Mouse (Mus musculus): ENCODE data around the gene Gm45711. TPM values are rescaled to one million over a fixed set of nuclear protein-coding genes. Genes with fewer than 3 reads are reported as not detected.
A peak's percentile ranks its signal among the peaks of the same experiment; 100 is the strongest.

Gene Gm45711
- polyA plus RNA-seq, 1 experiment from 2014 or later, result not detected

- H3K4me2 ChIP-seq, result peak within 1 kb of the TSS; percentile 73
- H3K4me3 ChIP-seq (replicated peaks), result peak within 1 kb of the TSS; percentile 67
- peak within 1 kb of the TSS; percentile 86 for H3K27ac ChIP-seq
- H3K27me3 ChIP-seq, result no peaks in the 10 kb centered on the region
- H3K4me1 ChIP-seq, result peaks cover 21% of the 10 kb centered on the region
- no peaks in the 10 kb centered on the region for H3K36me3 ChIP-seq (replicated peaks)
- WGBS, result 3% methylated on average over 41 of the region's 41 CpGs
- peak; percentile 89 for ATAC-seq (ENCODE audit: low FRiP score)
- no peaks in the 10 kb centered on the region for H3K9me3 ChIP-seq
- peak within 1 kb of the TSS; percentile 66 for H3K9ac ChIP-seq
Measured at GRCm38 (mm10) chr8:104250439-104251367, 59.2 kb downstream of the Gm45711 start, which contains the start of gene Cklf. Gene Cklf, plus strand, starts transcription at chr8:104250861.

GRCm38 (mm10) chr8:104249442-104249996 is 60.4 kb downstream of the Gm45711 start:
- Histone ChIP-seq H3K9ac (no peak overlapping the region), H3K4me1 (peaks cover 21% of the 10 kb centered on the region), H3K27ac (no peak overlapping the region), H3K27me3 (no peaks in the 10 kb centered on the region), H3K4me3 (replicated peaks) (no peak overlapping the region), H3K36me3 (replicated peaks) (peaks cover 8% of the 10 kb centered on the region), H3K4me2 (no peak overlapping the region), H3K9me3 (no peaks in the 10 kb centered on the region)
- WGBS, result 88% methylated on average over 7 of the region's 7 CpGs
- ATAC-seq (ENCODE audit: low FRiP score), result no peak

GRCm38 (mm10) chr8:104248276-104248675 is 61.6 kb downstream of the Gm45711 start, which contains the start of gene Tk2:
Gene Tk2, minus strand, starts transcription at chr8:104248558.
- Histone ChIP-seq H3K4me2 (peak within 1 kb of the TSS; percentile 79), H3K36me3 (replicated peaks) (peaks cover 10% of the 10 kb centered on the region), H3K9me3 (no peaks in the 10 kb centered on the region), H3K4me1 (peaks cover 21% of the 10 kb centered on the region), H3K4me3 (replicated peaks) (peak within 1 kb of the TSS; percentile 86), H3K27ac (no peak within 1 kb of the TSS; the same call in 1 of the 2 replicates), H3K9ac (peak within 1 kb of the TSS; percentile 80), H3K27me3 (no peaks in the 10 kb centered on the region)
- under 1% methylated on average over 28 of the region's 28 CpGs for WGBS
- peak; percentile 91 for ATAC-seq (ENCODE audit: low FRiP score)

GRCm38 (mm10) chr8:104247908-104248275 is 62.0 kb downstream of the Gm45711 start:
- Histone ChIP-seq H3K4me3 (replicated peaks) (peak overlapping the region; percentile 86), H3K36me3 (replicated peaks) (peaks cover 14% of the 10 kb centered on the region), H3K27ac (no peak overlapping the region; the same call in 1 of the 2 replicates), H3K9ac (peak overlapping the region; percentile 80), H3K4me2 (peak overlapping the region; percentile 79), H3K4me1 (peaks cover 21% of the 10 kb centered on the region), H3K9me3 (no peaks in the 10 kb centered on the region), H3K27me3 (no peaks in the 10 kb centered on the region)
- WGBS, result 3% methylated on average over 11 of the region's 11 CpGs
- peak; percentile 4; the same call in 1 of the 2 replicates for ATAC-seq (ENCODE audit: low FRiP score)

GRCm38 (mm10) chr8:104247054-104247907 is 62.6 kb downstream of the Gm45711 start:
- H3K4me2 ChIP-seq, result peak overlapping the region; percentile 79
- no peaks in the 10 kb centered on the region for H3K27me3 ChIP-seq
- H3K9ac ChIP-seq, result peak overlapping the region; percentile 80
- no peak overlapping the region for H3K27ac ChIP-seq
- peaks cover 21% of the 10 kb centered on the region for H3K4me1 ChIP-seq
- 72% methylated on average over 22 of the region's 22 CpGs for WGBS
- no peak for ATAC-seq (ENCODE audit: low FRiP score)
- peaks cover 20% of the 10 kb centered on the region for H3K36me3 ChIP-seq (replicated peaks)
- no peaks in the 10 kb centered on the region for H3K9me3 ChIP-seq
- peak overlapping the region; percentile 86 for H3K4me3 ChIP-seq (replicated peaks)

- no peaks in the 10 kb centered on the region for H3K9me3 ChIP-seq
- peaks cover 26% of the 10 kb centered on the region for H3K36me3 ChIP-seq (replicated peaks)
- no peaks in the 10 kb centered on the region for H3K27me3 ChIP-seq
- no peak overlapping the region for H3K9ac ChIP-seq
- no peak overlapping the region for H3K27ac ChIP-seq
- ATAC-seq (ENCODE audit: low FRiP score), result no peak
- no peak overlapping the region for H3K4me3 ChIP-seq (replicated peaks)
- H3K4me2 ChIP-seq, result no peak overlapping the region
- H3K4me1 ChIP-seq, result peaks cover 19% of the 10 kb centered on the region
- 87% methylated on average over 4 of the region's 4 CpGs for WGBS
Measured at GRCm38 (mm10) chr8:104246621-104247020, 63.3 kb downstream of the Gm45711 start.

- Histone ChIP-seq H3K4me3 (replicated peaks) (no peak overlapping the region), H3K27me3 (no peaks in the 10 kb centered on the region), H3K36me3 (replicated peaks) (peaks cover 71% of the 10 kb centered on the region), H3K27ac (no peak overlapping the region), H3K4me1 (peaks cover 5% of the 10 kb centered on the region), H3K9me3 (no peaks in the 10 kb centered on the region), H3K9ac (no peak overlapping the region), H3K4me2 (no peak overlapping the region)
- ATAC-seq (ENCODE audit: low FRiP score), result no peak
- 90% methylated on average over 12 of the region's 12 CpGs for WGBS
Measured at GRCm38 (mm10) chr8:104242038-104242644, 67.7 kb downstream of the Gm45711 start.

GRCm38 (mm10) chr8:104239418-104239861 is 70.4 kb downstream of the Gm45711 start:
- WGBS, result 89% methylated on average over 10 of the region's 10 CpGs
- Histone ChIP-seq H3K36me3 (replicated peaks) (peaks cover 83% of the 10 kb centered on the region), H3K9ac (no peak overlapping the region), H3K4me3 (replicated peaks) (no peak overlapping the region), H3K27me3 (no peaks in the 10 kb centered on the region), H3K4me2 (no peak overlapping the region), H3K4me1 (no peaks in the 10 kb centered on the region), H3K9me3 (no peaks in the 10 kb centered on the region), H3K27ac (no peak overlapping the region)
- no peak for ATAC-seq (ENCODE audit: low FRiP score)

- peak; percentile 33; the same call in 1 of the 2 replicates for ATAC-seq (ENCODE audit: low FRiP score)
- Histone ChIP-seq H3K9me3 (no peaks in the 10 kb centered on the region), H3K27me3 (no peaks in the 10 kb centered on the region), H3K36me3 (replicated peaks) (peaks cover 87% of the 10 kb centered on the region), H3K27ac (no peak overlapping the region), H3K4me2 (no peak overlapping the region), H3K9ac (no peak overlapping the region), H3K4me3 (replicated peaks) (no peak overlapping the region), H3K4me1 (no peaks in the 10 kb centered on the region)
- 44% methylated on average over 6 of the region's 6 CpGs for WGBS
Measured at GRCm38 (mm10) chr8:104234573-104234972, 75.3 kb downstream of the Gm45711 start.

GRCm38 (mm10) chr8:104232919-104233318 is 77.0 kb downstream of the Gm45711 start:
- peaks cover 86% of the 10 kb centered on the region for H3K36me3 ChIP-seq (replicated peaks)
- no peaks in the 10 kb centered on the region for H3K4me1 ChIP-seq
- H3K4me2 ChIP-seq, result no peak overlapping the region
- 93% methylated on average over 5 of the region's 5 CpGs for WGBS
- H3K27ac ChIP-seq, result no peak overlapping the region
- no peak overlapping the region for H3K9ac ChIP-seq
- H3K9me3 ChIP-seq, result no peaks in the 10 kb centered on the region
- no peak overlapping the region for H3K4me3 ChIP-seq (replicated peaks)
- no peaks in the 10 kb centered on the region for H3K27me3 ChIP-seq
- no peak for ATAC-seq (ENCODE audit: low FRiP score)

- Histone ChIP-seq H3K27me3 (no peaks in the 10 kb centered on the region), H3K36me3 (replicated peaks) (peaks cover 86% of the 10 kb centered on the region), H3K9me3 (no peaks in the 10 kb centered on the region), H3K4me2 (no peak overlapping the region), H3K4me1 (no peaks in the 10 kb centered on the region), H3K27ac (no peak overlapping the region), H3K9ac (no peak overlapping the region), H3K4me3 (replicated peaks) (no peak overlapping the region)
- ATAC-seq (ENCODE audit: low FRiP score), result no peak
- 100% methylated on average over 4 of the region's 4 CpGs for WGBS
Measured at GRCm38 (mm10) chr8:104232039-104232438, 77.8 kb downstream of the Gm45711 start.
